Mouse (Mus musculus) NIH3T3 (cell line): ENCODE results near the gene Tenm2.

Experiments
- DNase-seq: peaks from one replicate; pipeline ENCODE4 v3.0.0-alpha.2; 2012; ENCODE audit warnings: low read depth

Tenm2 gene

GRCm38 (mm10) chr11:36121410-36121929 lies 1114.3 kb downstream of the Tenm2 start:
- DNase-seq, result no peak

DNA sequence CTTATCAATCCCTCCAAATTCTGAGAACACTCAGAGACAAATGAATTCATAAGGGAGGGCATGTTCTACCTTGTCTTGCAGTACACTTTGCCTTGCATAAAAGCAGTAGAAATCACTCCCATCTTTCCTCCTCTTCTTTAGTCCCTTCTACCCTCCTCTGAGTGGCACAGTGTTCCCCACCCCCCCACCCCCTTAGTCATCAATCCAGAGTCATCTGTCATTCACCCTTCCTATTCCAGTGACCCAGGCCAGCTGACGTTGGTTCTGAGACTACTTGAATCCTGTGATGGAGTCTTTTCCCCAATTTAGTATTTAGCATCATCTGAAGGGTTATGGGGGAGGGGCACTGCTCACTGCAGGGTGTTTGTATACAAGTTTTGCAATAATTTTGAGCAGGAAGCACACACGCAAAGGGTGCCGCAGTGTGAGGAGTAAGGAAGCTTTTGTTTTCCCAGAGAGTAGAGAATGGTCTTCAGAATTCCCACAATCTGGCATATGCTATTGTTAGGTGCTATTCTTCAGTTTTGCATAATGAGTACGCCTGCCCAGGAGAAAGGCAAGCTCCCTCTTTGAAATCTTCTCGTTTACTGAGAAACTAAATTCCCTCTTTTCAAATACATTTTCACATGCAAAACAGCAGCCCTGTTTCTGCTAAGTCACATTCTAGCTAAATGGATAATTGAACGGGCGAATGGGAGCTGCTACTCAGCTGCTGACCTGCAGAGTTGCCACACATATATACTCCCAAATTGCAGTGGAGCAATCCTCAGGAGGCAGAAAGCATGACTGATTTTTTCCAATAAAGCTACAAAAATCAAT lies 1115.0 kb downstream of the Tenm2 start:
- DNase-seq, result no peak

DNA sequence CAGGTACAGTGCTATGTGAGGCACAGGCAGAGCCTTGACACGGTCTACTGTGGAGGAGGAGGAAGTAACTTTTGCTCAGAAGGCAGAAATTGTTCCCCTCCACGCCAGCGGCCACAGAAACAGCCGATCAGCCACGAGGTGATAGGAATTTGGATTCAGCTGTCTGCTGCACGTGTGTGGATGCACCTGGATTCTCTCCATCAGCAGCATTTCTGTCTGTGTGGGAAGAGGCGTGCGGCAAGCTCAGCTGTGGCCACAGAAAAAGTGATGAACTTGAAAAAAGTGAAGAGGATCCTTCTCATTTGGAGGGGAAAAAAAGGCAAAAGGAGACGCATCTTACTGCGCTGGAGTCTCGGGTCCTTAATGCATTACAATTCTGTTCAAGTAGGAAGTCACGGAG lies 1122.4 kb downstream of the Tenm2 start:
- no peak for DNase-seq

DNA sequence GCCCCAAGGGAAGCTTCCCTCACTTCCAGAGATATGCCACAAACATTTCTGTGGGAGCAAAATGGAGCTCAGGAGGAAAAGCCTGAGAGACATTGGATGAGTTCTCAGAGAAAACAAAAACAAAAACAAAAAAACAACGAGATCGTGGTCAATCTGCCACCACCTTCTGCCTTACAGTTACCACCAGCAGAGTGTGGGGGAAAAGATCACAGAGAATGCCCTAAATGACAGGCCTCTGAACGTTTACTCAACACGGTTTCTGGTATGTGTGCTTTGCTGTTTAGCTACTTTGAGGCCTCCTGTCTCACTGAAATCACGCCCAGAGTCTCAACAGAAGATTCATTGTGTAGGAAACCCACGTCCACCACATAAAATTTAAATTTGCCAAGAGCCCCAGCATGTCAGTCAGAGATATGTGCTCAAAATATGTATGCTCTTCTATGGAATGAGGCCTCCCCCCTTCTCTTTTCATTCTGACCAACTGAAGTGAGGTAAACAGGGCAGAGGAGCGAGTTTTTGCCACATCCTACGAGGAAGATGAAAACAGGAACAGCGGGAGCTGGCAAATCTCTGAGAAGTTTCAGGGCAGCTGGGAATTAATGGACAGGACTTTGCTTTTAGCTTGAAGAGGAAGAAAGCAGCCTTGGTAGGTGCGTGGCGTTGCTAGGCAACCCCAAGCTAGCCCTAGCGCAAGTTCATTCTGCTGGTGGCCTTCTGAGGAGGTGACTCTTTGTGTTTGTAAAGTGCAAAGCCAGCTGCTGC lies 1126.6 kb downstream of the Tenm2 start:
- no peak for DNase-seq

DNA sequence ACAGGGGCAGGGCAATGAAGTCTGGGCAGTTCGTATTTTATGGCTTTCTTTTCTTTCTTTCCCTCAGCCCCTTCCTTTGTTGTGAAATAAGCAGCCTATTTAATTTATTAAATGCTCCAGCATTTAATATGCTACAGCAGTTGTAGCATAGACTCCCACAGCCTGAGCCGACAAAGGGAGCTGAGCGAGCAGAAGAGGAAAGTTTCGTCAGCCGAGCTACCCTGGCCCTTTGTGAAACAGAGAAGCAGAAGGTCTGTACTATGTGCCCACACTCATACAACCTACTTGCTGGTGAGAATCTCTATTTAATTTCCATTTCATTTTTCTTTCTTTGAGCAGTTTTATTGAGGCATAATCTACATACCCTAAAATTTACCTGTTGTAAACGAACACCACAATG lies 1127.9 kb downstream of the Tenm2 start:
- no peak for DNase-seq

GRCm38 (mm10) chr11:36106639-36107038 lies 1129.1 kb downstream of the Tenm2 start:
- DNase-seq, result no peak

- DNase-seq, result no peak
Measured at GRCm38 (mm10) chr11:36103556-36103955, 1132.2 kb downstream of the Tenm2 start.

GRCm38 (mm10) chr11:36096219-36096618 lies 1139.5 kb downstream of the Tenm2 start:
- DNase-seq, result no peak

GRCm38 (mm10) chr11:36090210-36090609 lies 1145.6 kb downstream of the Tenm2 start:
- peak; percentile 49 for DNase-seq

GRCm38 (mm10) chr11:36081399-36082053 lies 1154.2 kb downstream of the Tenm2 start:
- DNase-seq, result no peak

- no peak for DNase-seq
Measured at GRCm38 (mm10) chr11:36080766-36081165, 1155.0 kb downstream of the Tenm2 start.

- no peak for DNase-seq
Measured at GRCm38 (mm10) chr11:36078391-36078790, 1157.4 kb downstream of the Tenm2 start.

DNA sequence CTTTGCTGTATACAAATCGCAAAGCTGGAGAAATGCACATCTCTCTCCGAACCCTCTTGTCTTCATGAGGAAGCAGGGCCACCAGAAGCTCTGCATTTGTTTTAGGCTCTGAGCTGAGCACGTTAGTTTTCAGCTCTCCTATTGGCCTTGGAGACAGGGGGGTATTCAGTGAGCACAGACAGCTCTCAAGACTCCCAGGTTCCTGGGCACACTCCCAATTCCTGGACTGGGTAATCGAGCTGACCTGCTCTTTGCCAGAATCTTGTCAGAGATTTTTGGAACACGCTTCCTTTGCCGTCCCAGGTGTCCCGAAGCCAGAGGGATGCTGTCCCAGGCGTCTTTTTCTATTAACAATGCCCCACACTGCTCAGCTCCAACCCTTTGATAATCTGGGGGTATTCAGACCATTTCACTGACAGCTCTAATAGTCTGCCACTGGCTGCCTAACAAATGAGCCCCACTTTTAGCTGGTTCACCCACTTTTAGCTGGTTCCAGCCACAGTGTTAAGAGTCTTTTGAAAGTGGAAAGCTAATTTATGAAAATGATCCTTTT lies 1161.7 kb downstream of the Tenm2 start:
- DNase-seq, result no peak

DNA sequence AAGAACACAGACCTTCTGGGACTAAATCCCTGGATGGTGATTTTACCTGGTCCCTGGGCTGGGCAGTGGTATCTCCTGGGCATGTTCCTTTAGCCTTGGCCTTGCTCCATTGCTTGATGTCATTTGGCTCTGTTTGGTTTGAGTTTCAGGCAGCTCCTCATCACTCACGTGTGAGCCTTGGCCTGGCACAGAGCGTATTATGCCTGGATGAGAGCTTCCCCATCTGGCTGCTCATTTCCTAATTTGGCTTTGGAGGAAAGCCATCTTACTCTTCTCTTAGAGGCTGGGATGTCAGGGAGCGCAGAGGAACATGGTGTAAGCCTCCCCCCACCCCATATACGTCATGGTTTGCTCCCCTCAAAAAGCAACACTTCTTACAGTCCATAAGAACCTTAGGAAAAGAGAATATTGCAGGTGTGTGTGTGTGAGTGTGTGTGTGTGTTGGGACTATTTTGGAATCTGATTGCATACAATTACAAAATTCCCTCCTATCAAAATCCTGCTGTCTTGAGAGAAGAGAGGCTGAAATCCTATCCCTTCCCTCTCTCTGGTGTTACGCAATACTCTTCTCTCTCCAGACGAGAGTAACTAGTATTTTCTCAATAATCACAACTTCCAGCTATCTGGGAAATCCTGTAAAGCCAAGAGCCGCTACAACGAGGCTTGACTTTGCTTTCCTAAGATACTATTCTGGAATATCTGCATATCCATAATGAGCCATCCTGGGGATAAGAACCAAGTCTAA lies 1162.5 kb downstream of the Tenm2 start:
- no peak for DNase-seq

GRCm38 (mm10) chr11:36072646-36073045 lies 1163.1 kb downstream of the Tenm2 start:
- no peak for DNase-seq

GRCm38 (mm10) chr11:36072038-36072437 lies 1163.7 kb downstream of the Tenm2 start:
- no peak for DNase-seq

DNA sequence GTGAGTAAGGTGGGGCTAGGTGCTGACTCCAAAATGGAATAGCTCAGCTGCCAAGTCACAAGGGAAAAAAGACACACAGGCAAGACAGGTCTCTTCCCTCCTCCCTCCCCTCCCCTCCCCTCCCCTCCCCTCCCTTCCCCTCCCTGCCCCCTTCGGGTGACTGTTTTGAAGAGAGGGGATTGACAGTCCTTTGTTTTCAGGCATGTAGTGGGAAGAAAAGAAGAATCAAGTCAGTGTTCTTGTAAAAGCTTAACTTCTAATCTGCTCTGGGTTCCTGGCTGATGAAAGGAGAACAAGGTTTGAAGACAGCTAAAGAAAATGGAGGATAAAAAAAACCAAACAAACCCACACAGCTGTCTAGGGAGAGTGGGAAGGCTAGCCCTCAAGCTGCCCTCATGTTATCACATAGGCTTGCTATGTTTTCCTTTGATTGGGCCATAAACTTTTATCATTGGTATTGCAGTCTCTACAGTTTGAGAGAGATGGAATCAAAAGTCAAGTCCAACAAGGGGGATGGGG lies 1176.4 kb downstream of the Tenm2 start:
- DNase-seq, result no peak

DNA sequence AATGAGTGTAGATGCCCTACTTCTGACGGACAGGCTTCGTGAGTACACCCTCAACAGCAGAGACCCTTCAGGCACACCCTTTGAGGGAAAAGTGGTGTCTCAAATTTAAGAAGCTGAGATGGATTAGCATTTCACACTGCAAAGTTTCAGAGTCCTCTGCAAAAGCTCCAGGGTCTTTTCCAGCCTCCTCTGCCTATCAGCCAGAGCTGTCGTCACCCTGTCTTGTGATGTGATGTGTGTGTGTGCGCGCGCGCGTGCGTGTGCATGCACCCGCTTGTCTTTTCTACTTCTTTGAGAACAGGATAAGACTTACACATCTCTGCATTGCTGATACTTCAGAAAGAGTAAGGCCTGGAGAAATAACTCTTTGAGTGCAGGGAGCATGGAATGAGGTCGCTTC lies 1179.2 kb downstream of the Tenm2 start:
- DNase-seq, result no peak

- DNase-seq, result no peak
Measured at GRCm38 (mm10) chr11:36054323-36054722, 1181.4 kb downstream of the Tenm2 start.

DNA sequence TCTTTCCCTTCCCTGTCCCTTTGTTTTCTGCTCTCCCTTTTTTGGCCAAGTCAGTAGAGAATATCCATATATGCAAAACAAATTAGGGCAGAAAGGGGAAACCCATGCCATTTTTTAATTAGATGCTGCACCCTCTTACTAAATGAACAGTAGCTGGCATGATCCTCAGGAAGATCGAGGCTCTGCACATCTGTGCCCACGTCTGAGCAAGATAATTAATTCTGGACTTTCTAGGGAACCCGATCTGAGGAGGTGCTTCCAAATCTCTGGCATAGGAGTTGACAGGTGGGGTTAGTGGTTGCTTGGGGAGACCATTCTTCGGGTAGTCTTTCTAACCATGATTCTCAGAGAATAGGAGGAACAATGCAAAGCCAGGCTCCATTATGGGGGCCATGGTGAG lies 1182.3 kb downstream of the Tenm2 start:
- no peak for DNase-seq

DNA sequence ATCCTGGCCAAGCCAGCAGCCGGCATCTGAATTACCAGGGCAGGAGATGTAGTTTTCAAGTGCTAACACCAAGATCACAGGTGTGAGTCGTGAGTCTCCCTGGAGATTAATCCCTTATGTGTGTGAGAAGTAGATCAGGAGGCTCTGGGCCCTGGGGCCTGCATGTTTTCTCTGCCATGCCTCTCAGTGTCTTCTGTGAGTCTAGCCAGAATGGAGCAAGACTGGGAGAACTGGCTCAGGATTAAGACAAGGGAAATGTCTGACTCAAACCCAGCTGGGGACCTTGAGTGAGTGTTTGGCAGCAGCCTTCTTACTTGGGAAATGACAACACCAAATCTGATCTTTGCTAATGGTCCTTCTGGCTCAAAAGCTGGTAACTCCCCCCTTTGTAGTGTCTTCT lies 1183.2 kb downstream of the Tenm2 start:
- no peak for DNase-seq
